Mouse (Mus musculus) inflammation-experienced regulatory T-cells, adult 6 months (primary cell): ENCODE measurements around the gene Ccdc88a. TPM values are rescaled to one million over a fixed set of nuclear protein-coding genes. Genes with fewer than 3 reads are reported as not detected.

ENCODE experiments used
- ATAC-seq: one replicate; pipeline ENCODE4 v1.8.0; 2017
- polyA plus RNA-seq, 3 experiments: library from polyadenylated mRNA; unstranded; fragments of 100-300 nt; shearing (Covaris generic); gene quantifications; one replicate each; pipeline ENCODE4 v1.2.1; 2017

Gene Ccdc88a
- 1 to 10 TPM in 2 of 3 experiments, under 1 TPM in 1; 0.93 to 1.3 (median 1.2) TPM for polyA plus RNA-seq

- peak; percentile 88 for ATAC-seq
Observed at GRCm38 (mm10) chr11:29373396-29374273, at the start of gene Ccdc88a. Ccdc88a (plus strand) TSS chr11:29373658.

GRCm38 (mm10) chr11:29335505-29335904 is 38.0 kb upstream of the Ccdc88a start:
- ATAC-seq = no peak

GRCm38 (mm10) chr11:29341259-29341658 is 32.2 kb upstream of the Ccdc88a start:
- no peak for ATAC-seq

- no peak for ATAC-seq
Observed at GRCm38 (mm10) chr11:29344891-29345657, 28.4 kb upstream of the Ccdc88a start.

- ATAC-seq = no peak
Observed at GRCm38 (mm10) chr11:29345673-29346286, 27.7 kb upstream of the Ccdc88a start.

- no peak for ATAC-seq
Observed at GRCm38 (mm10) chr11:29350891-29351290, 22.6 kb upstream of the Ccdc88a start.

- no peak for ATAC-seq
Observed at GRCm38 (mm10) chr11:29352214-29352613, 21.2 kb upstream of the Ccdc88a start.

GRCm38 (mm10) chr11:29368161-29368560 is 5.3 kb upstream of the Ccdc88a start:
- ATAC-seq = no peak

GRCm38 (mm10) chr11:29373050-29373395 is 435 bp upstream of the Ccdc88a start:
- ATAC-seq = peak; percentile 22

- no peak for ATAC-seq
Observed at GRCm38 (mm10) chr11:29374274-29374656, 807 bp downstream of the Ccdc88a start.

GRCm38 (mm10) chr11:29376635-29377034 is 3.2 kb downstream of the Ccdc88a start:
- ATAC-seq = no peak

GRCm38 (mm10) chr11:29378751-29379150 is 5.3 kb downstream of the Ccdc88a start:
- no peak for ATAC-seq

GRCm38 (mm10) chr11:29383493-29383892 is 10.0 kb downstream of the Ccdc88a start:
- no peak for ATAC-seq

GRCm38 (mm10) chr11:29384001-29384400 is 10.5 kb downstream of the Ccdc88a start:
- no peak for ATAC-seq

GRCm38 (mm10) chr11:29384617-29385016 is 11.2 kb downstream of the Ccdc88a start:
- ATAC-seq = no peak

- no peak for ATAC-seq
Observed at GRCm38 (mm10) chr11:29389913-29390312, 16.5 kb downstream of the Ccdc88a start.

- ATAC-seq = no peak
Observed at GRCm38 (mm10) chr11:29395135-29395746, 21.8 kb downstream of the Ccdc88a start.

GRCm38 (mm10) chr11:29400374-29400773 is 26.9 kb downstream of the Ccdc88a start:
- no peak for ATAC-seq

GRCm38 (mm10) chr11:29406292-29406691 is 32.8 kb downstream of the Ccdc88a start:
- ATAC-seq = no peak

GRCm38 (mm10) chr11:29423496-29423895 is 50.0 kb downstream of the Ccdc88a start:
- ATAC-seq = no peak

- ATAC-seq = no peak
Observed at GRCm38 (mm10) chr11:29428774-29429173, 55.3 kb downstream of the Ccdc88a start.

- ATAC-seq = no peak
Observed at GRCm38 (mm10) chr11:29431011-29431410, 57.6 kb downstream of the Ccdc88a start.

GRCm38 (mm10) chr11:29448741-29449140 is 75.3 kb downstream of the Ccdc88a start:
- ATAC-seq = no peak
